Mouse (Mus musculus) limb, embryonic 12.5 days (tissue): ENCODE measurements around the gene Vps53. TPM values are rescaled to one million over a fixed set of nuclear protein-coding genes. Genes with fewer than 3 reads are reported as not detected.

Experiments used
- ATAC-seq: fragments of 200-750 bp; cut with Nextera tagmentation; 2 replicates; pipeline ENCODE4 v1.8.0; 2017; ENCODE audit warnings: low read depth, moderate TSS enrichment; ENCODE audit not compliant: insufficient number of reproducible peaks, insufficient read depth, low FRiP score, low TSS enrichment
- H3K27ac ChIP-seq: fragments of 300-500 bp; sonication (generic); 2 replicates; pipeline ENCODE4 v1.5.1; 2016; ENCODE audit warnings: mild to moderate bottlenecking, moderate library complexity
- H3K27me3 ChIP-seq: fragments of 300-500 bp; sonication (generic); 2 replicates; pipeline ENCODE4 v1.6.1; 2016; ENCODE audit warnings: mild to moderate bottlenecking, moderate library complexity
- H3K36me3 ChIP-seq: fragments of 300-500 bp; sonication (generic); 2 replicates; pipeline ENCODE4 v1.6.1; 2016; ENCODE audit warnings: mild to moderate bottlenecking, moderate library complexity
- H3K4me1 ChIP-seq: fragments of 300-500 bp; sonication (generic); replicated peaks from 2 replicates; pipeline ENCODE4 v1.6.1; 2016
- H3K4me2 ChIP-seq: fragments of 300-500 bp; sonication (generic); 2 replicates; pipeline ENCODE4 v1.6.1; 2016; ENCODE audit warnings: mild to moderate bottlenecking, moderate library complexity
- H3K4me3 ChIP-seq: fragments of 300-500 bp; sonication (generic); replicated peaks from 2 replicates; pipeline ENCODE4 v1.5.1; 2016; ENCODE audit warnings: mild to moderate bottlenecking
- H3K9ac ChIP-seq: fragments of 300-500 bp; sonication (generic); replicated peaks from 2 replicates; pipeline ENCODE4 v1.6.1; 2016; ENCODE audit warnings: mild to moderate bottlenecking, moderate library complexity
- H3K9me3 ChIP-seq: fragments of 300-500 bp; sonication (generic); 2 replicates; pipeline ENCODE4 v1.6.1; 2016; ENCODE audit warnings: mild to moderate bottlenecking, moderate library complexity
- WGBS: fragments of 180-500 bp; shearing (Covaris S2); methylation state at CpG from one replicate; pipeline ENCODE4 v1.1.7; 2016; 5-methylcytosine and 5-hydroxymethylcytosine counted together
- polyA plus RNA-seq: library from polyadenylated mRNA; unstranded; fragments of >200 nt; fragmentation: Nextera tagmentation; extraction: Ambion mirVana; gene quantifications from 2 replicates; pipeline ENCODE4 v1.2.1, GENCODE M21; 2016

The Vps53 gene
- polyA plus RNA-seq, 1 experiment from 2014 or later, result 39.1 TPM

GRCm38 (mm10) chr11:76166657-76167056 lies 12.8 kb downstream of the Vps53 start:
- no peak overlapping the region for H3K4me3 ChIP-seq
- ATAC-seq, result no peak
- 95% methylated on average over 4 of the region's 4 CpGs for WGBS
- H3K4me2 ChIP-seq, result no peak overlapping the region
- no peaks in the 10 kb centered on the region for H3K4me1 ChIP-seq
- H3K9ac ChIP-seq, result no peak overlapping the region
- H3K27me3 ChIP-seq, result no peaks in the 10 kb centered on the region
- H3K9me3 ChIP-seq, result no peaks in the 10 kb centered on the region
- peaks cover 33% of the 10 kb centered on the region for H3K36me3 ChIP-seq
- H3K27ac ChIP-seq, result no peak overlapping the region

GRCm38 (mm10) chr11:76160251-76160650 lies 19.2 kb downstream of the Vps53 start:
- Histone ChIP-seq H3K4me2 (no peak overlapping the region), H3K4me1 (no peaks in the 10 kb centered on the region), H3K36me3 (peaks cover 65% of the 10 kb centered on the region), H3K27me3 (no peaks in the 10 kb centered on the region), H3K9ac (no peak overlapping the region), H3K9me3 (no peaks in the 10 kb centered on the region), H3K4me3 (no peak overlapping the region), H3K27ac (peak overlapping the region; percentile 54; the same call in 1 of the 2 replicates)
- ATAC-seq, result no peak
- WGBS, result 42% methylated on average over 6 of the region's 6 CpGs

- Histone ChIP-seq H3K4me1 (no peaks in the 10 kb centered on the region), H3K36me3 (peaks cover 63% of the 10 kb centered on the region), H3K9me3 (no peaks in the 10 kb centered on the region), H3K27ac (no peak overlapping the region), H3K27me3 (no peaks in the 10 kb centered on the region), H3K4me3 (no peak overlapping the region), H3K4me2 (no peak overlapping the region), H3K9ac (no peak overlapping the region)
- WGBS, result 91% methylated on average over 2 of the region's 2 CpGs
- ATAC-seq, result no peak
Measured at GRCm38 (mm10) chr11:76158375-76158774, 21.1 kb downstream of the Vps53 start.

GRCm38 (mm10) chr11:76154861-76155260 lies 24.6 kb downstream of the Vps53 start:
- Histone ChIP-seq H3K4me3 (no peak overlapping the region), H3K9ac (no peak overlapping the region), H3K9me3 (no peaks in the 10 kb centered on the region), H3K36me3 (peaks cover 39% of the 10 kb centered on the region), H3K27ac (no peak overlapping the region), H3K4me2 (no peak overlapping the region), H3K4me1 (no peaks in the 10 kb centered on the region), H3K27me3 (no peaks in the 10 kb centered on the region)
- 83% methylated on average over 2 of the region's 2 CpGs for WGBS
- no peak for ATAC-seq

GRCm38 (mm10) chr11:76154200-76154599 lies 25.2 kb downstream of the Vps53 start:
- no peaks in the 10 kb centered on the region for H3K27me3 ChIP-seq
- H3K36me3 ChIP-seq, result peaks cover 32% of the 10 kb centered on the region
- H3K9ac ChIP-seq, result no peak overlapping the region
- H3K4me3 ChIP-seq, result no peak overlapping the region
- no peaks in the 10 kb centered on the region for H3K9me3 ChIP-seq
- no peak overlapping the region for H3K27ac ChIP-seq
- WGBS, result 90% methylated on average over 2 of the region's 2 CpGs
- ATAC-seq, result no peak
- H3K4me2 ChIP-seq, result no peak overlapping the region
- H3K4me1 ChIP-seq, result no peaks in the 10 kb centered on the region

- H3K27me3 ChIP-seq, result no peaks in the 10 kb centered on the region
- no peak for ATAC-seq
- H3K36me3 ChIP-seq, result peaks cover 31% of the 10 kb centered on the region
- H3K27ac ChIP-seq, result no peak overlapping the region
- H3K4me2 ChIP-seq, result no peak overlapping the region
- no peak overlapping the region for H3K4me3 ChIP-seq
- H3K4me1 ChIP-seq, result no peaks in the 10 kb centered on the region
- H3K9me3 ChIP-seq, result no peaks in the 10 kb centered on the region
- WGBS, result 91% methylated on average over 5 of the region's 5 CpGs
- H3K9ac ChIP-seq, result no peak overlapping the region
Measured at GRCm38 (mm10) chr11:76153236-76153951, 26.1 kb downstream of the Vps53 start.

- Histone ChIP-seq H3K4me3 (no peak overlapping the region), H3K4me1 (0 out of 2 replicates have a peak, but pooled peaks cover 4% of the 10 kb centered on the region), H3K4me2 (no peak overlapping the region), H3K27ac (0 out of 2 replicates have a peak overlapping the region, but pooled peaks have one; percentile 9), H3K36me3 (peaks cover 22% of the 10 kb centered on the region), H3K9me3 (no peaks in the 10 kb centered on the region), H3K9ac (no peak overlapping the region), H3K27me3 (no peaks in the 10 kb centered on the region)
- ATAC-seq, result no peak
- 51% methylated on average over 4 of the region's 4 CpGs for WGBS
Measured at GRCm38 (mm10) chr11:76150980-76151379, 28.5 kb downstream of the Vps53 start.

GRCm38 (mm10) chr11:76148055-76149008 lies 31.1 kb downstream of the Vps53 start:
- H3K4me2 ChIP-seq, result no peak overlapping the region

GRCm38 (mm10) chr11:76146187-76147010 lies 33.0 kb downstream of the Vps53 start:
- Histone ChIP-seq H3K4me1 (0 out of 2 replicates have a peak, but pooled peaks cover 4% of the 10 kb centered on the region), H3K9ac (no peak overlapping the region), H3K36me3 (peaks cover 17% of the 10 kb centered on the region; the same call in 1 of the 2 replicates), H3K4me3 (no peak overlapping the region), H3K4me2 (no peak overlapping the region), H3K27me3 (no peaks in the 10 kb centered on the region), H3K9me3 (no peaks in the 10 kb centered on the region), H3K27ac (no peak overlapping the region)
- no peak for ATAC-seq
- WGBS, result 90% methylated on average over 8 of the region's 8 CpGs

More at GRCm38 (mm10) chr11:76148055-76149008, 31.1 kb downstream of the Vps53 start:
- 0 out of 2 replicates have a peak, but pooled peaks cover 4% of the 10 kb centered on the region for H3K4me1 ChIP-seq
- no peaks in the 10 kb centered on the region for H3K9me3 ChIP-seq
- no peak overlapping the region for H3K4me3 ChIP-seq
- no peak for ATAC-seq
- H3K36me3 ChIP-seq, result peaks cover 17% of the 10 kb centered on the region; the same call in 1 of the 2 replicates
- 0 out of 2 replicates have a peak overlapping the region, but pooled peaks have one; percentile 35 for H3K27ac ChIP-seq
- H3K9ac ChIP-seq, result no peak overlapping the region
- 84% methylated on average over 8 of the region's 8 CpGs for WGBS
- no peaks in the 10 kb centered on the region for H3K27me3 ChIP-seq

GRCm38 (mm10) chr11:76145169-76145568 lies 34.3 kb downstream of the Vps53 start:
- Histone ChIP-seq H3K9me3 (no peaks in the 10 kb centered on the region), H3K4me1 (0 out of 2 replicates have a peak, but pooled peaks cover 4% of the 10 kb centered on the region), H3K27me3 (no peaks in the 10 kb centered on the region), H3K4me3 (no peak overlapping the region), H3K36me3 (peaks cover 17% of the 10 kb centered on the region; the same call in 1 of the 2 replicates), H3K27ac (no peak overlapping the region), H3K4me2 (no peak overlapping the region), H3K9ac (no peak overlapping the region)
- WGBS, result 96% methylated on average over 1 of the region's 1 CpGs
- no peak for ATAC-seq
